Mouse (Mus musculus): ENCODE measurements at regions not wholly inside any gene's neighbourhood (a gene's known extent, or its start where the extent isn't known, plus 50 kb on each side); places are given as distances from the start of the nearest gene placed in this dataset.

DNA sequence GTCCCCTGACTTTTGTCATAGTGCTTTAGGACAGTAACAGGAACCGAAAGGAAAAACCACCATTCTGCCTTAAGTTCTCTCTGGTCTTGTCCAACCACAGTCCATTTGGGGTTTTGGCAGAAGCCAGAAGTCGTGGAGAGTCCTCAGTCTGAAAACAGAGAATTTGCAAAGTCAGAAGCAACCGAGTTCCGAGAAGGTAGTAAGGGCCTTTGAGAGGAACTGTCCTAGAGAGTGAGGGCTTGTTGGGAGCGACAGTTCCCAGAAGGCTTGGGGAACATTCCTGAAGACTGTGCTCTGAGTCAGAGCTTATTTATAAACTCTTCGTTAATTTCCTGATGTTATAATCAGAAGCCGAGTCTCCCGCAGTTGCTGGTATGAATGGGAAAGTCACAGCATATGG lies 298.3 kb upstream of the Tbc1d5 start:
- 68% methylated on average over 8 of the region's 8 CpGs for WGBS (ENCODE audit: insufficient replicate concordance)
- H3K4me1 ChIP-seq (replicated peaks) = no peaks in the 10 kb centered on the region
- no peak for ATAC-seq (ENCODE audit: insufficient read depth)
- H3K9ac ChIP-seq = no peak overlapping the region
- no peaks in the 10 kb centered on the region; the same call in 1 of the 2 replicates for H3K9me3 ChIP-seq (replicated peaks)
- H3K27ac ChIP-seq (replicated peaks) = no peak overlapping the region
- H3K4me2 ChIP-seq = no peak overlapping the region
- no peak overlapping the region for H3K4me3 ChIP-seq (replicated peaks)
- no peaks in the 10 kb centered on the region for H3K36me3 ChIP-seq (replicated peaks)
- no peaks in the 10 kb centered on the region for H3K27me3 ChIP-seq

DNA sequence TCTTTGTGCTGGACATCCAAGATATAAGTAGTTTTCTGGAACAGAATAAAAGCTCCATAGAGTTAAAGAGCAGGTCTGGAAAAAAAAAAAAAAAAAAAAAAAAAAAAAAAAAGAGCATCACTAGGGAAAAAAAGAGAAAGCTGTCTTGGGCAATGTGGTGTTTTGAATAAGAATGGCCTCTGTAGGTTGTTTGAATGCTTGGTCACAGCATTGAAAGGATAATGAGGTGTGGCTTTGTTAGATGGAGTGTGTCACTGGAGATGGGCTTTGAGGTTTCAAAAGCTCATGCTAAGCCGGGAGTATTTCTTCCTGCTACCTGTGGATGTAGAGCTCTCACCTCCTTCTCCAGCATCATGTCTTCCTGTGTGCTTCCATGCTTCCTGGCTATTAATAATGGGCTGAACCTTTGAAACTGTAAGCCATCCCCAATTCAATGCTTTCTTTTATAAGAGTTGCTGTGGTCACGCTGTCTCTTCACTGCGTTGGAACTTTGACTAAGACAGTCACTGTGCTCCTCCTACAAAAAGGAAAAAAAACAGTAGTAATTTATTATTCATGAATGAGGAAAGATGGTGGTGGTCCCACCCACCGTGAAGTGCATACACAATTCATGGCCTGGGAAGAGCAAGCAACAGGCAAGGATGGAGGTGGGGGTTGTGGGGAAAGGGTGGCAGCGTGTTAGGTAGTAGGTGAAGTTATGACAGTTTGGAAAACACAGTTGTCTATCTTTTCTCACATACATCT lies 283.2 kb upstream of the Tbc1d5 start:
- no peaks in the 10 kb centered on the region for H3K36me3 ChIP-seq (replicated peaks)
- H3K4me3 ChIP-seq (replicated peaks) = no peak overlapping the region
- no peaks in the 10 kb centered on the region for H3K9me3 ChIP-seq (replicated peaks)
- no peak overlapping the region for H3K9ac ChIP-seq
- H3K4me1 ChIP-seq (replicated peaks) = no peaks in the 10 kb centered on the region
- WGBS (ENCODE audit: insufficient replicate concordance) = 58% methylated on average over 5 of the region's 5 CpGs
- no peak overlapping the region for H3K27ac ChIP-seq (replicated peaks)
- no peaks in the 10 kb centered on the region for H3K27me3 ChIP-seq
- no peak overlapping the region for H3K4me2 ChIP-seq
- ATAC-seq (ENCODE audit: insufficient read depth) = no peak

DNA sequence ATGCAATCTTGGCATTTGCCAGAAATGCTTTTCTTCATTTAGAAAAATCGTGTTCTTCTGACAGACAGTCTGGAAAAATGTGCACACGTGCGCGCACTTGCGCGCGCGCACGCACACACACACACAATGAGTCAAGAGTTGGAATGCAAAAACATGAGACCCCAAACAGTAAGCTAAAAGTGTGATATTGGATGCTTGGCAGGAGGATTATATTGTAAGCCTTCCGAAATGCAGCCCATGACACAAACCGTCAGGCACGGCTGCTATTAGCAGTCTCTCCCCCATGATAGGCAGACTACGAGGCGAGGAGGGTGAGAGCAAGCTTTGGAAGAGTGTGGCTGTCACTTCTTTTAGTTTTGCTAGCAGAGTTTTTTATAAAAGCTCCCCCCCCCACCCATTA lies 282.1 kb upstream of the Tbc1d5 start:
- no peaks in the 10 kb centered on the region for H3K27me3 ChIP-seq
- ATAC-seq (ENCODE audit: insufficient read depth) = no peak
- WGBS (ENCODE audit: insufficient replicate concordance) = 75% methylated on average over 14 of the region's 14 CpGs
- H3K4me2 ChIP-seq = no peak overlapping the region
- no peak overlapping the region for H3K4me3 ChIP-seq (replicated peaks)
- no peak overlapping the region for H3K9ac ChIP-seq
- no peaks in the 10 kb centered on the region for H3K4me1 ChIP-seq (replicated peaks)
- no peaks in the 10 kb centered on the region for H3K36me3 ChIP-seq (replicated peaks)
- H3K27ac ChIP-seq (replicated peaks) = no peak overlapping the region
- no peaks in the 10 kb centered on the region for H3K9me3 ChIP-seq (replicated peaks)

DNA sequence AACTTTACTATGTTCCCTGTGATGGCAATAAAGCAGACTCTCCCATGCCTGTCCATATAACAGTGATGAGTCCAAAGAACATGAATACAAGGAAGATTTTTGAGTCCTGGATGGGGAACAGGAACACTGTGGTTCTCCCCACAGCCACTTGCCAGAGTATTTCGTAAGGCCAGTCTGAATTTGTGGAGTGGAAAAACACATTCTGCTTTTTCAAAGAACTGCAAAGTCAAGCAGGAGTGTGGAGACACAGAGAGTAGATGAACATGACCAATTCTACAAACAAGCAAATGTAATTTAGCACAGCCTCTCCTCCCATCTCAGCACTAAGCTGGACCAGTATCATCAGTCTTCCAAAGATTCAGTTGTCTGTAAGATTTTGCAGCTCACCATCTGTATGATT lies 280.0 kb upstream of the Tbc1d5 start:
- Histone ChIP-seq H3K9ac (no peak overlapping the region), H3K9me3 (replicated peaks) (no peaks in the 10 kb centered on the region), H3K4me2 (no peak overlapping the region), H3K27me3 (no peaks in the 10 kb centered on the region), H3K36me3 (replicated peaks) (no peaks in the 10 kb centered on the region), H3K4me1 (replicated peaks) (no peaks in the 10 kb centered on the region), H3K4me3 (replicated peaks) (no peak overlapping the region), H3K27ac (replicated peaks) (no peak overlapping the region)
- ATAC-seq (ENCODE audit: insufficient read depth) = no peak
- 63% methylated on average over 1 of the region's 1 CpGs for WGBS (ENCODE audit: insufficient replicate concordance)

DNA sequence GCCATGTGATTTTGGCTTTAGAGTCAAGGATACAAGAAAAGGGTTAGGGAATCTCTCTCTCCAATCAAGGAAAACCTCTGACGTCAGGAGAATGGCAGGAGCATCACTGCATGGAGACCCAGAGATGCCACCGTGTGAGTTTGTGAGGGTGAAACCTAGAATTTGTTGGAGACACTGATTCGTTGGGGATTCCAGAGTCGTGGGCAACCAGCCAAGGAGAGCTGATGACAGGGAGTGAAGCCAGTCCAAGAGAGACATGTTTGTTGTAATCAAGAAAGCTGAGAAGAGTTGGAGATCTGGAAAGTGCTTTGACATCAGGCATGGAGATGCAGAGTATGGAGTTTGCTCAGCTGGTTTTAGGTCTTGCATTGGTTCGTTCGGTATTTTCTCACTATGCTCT lies 236.6 kb upstream of the Tbc1d5 start:
- 71% methylated on average over 6 of the region's 6 CpGs for WGBS (ENCODE audit: insufficient replicate concordance)
- Histone ChIP-seq H3K36me3 (replicated peaks) (no peaks in the 10 kb centered on the region), H3K9me3 (replicated peaks) (no peaks in the 10 kb centered on the region), H3K4me2 (no peak overlapping the region), H3K27me3 (no peaks in the 10 kb centered on the region), H3K4me3 (replicated peaks) (no peak overlapping the region), H3K4me1 (replicated peaks) (no peaks in the 10 kb centered on the region), H3K9ac (no peak overlapping the region), H3K27ac (replicated peaks) (no peak overlapping the region)
- no peak for ATAC-seq (ENCODE audit: insufficient read depth)

DNA sequence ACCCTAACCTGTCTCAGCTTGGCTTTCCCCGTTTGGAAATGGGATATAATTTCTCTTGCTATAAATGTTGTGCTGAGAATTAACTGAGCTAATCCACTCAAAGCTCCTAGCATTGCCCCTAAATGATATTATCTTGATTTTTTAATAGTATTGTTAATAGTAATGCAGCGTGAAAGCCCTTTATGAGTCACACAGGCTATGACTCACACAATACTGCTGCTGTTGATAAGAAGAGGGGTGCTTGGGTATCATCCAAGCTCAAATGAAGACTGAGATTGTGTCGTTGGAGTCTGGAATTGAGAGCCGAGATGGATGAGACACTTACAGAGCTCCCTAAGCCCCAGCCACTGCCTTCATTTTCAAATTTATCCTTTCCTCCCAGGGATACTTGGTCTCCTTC lies 235.2 kb upstream of the Tbc1d5 start:
- H3K4me1 ChIP-seq (replicated peaks) = no peaks in the 10 kb centered on the region
- no peaks in the 10 kb centered on the region for H3K36me3 ChIP-seq (replicated peaks)
- H3K27me3 ChIP-seq = no peaks in the 10 kb centered on the region
- no peak overlapping the region for H3K4me3 ChIP-seq (replicated peaks)
- no peak overlapping the region for H3K9ac ChIP-seq
- H3K9me3 ChIP-seq (replicated peaks) = no peaks in the 10 kb centered on the region
- no peak for ATAC-seq (ENCODE audit: insufficient read depth)
- H3K4me2 ChIP-seq = no peak overlapping the region
- 56% methylated on average over 4 of the region's 4 CpGs for WGBS (ENCODE audit: insufficient replicate concordance)
- no peak overlapping the region for H3K27ac ChIP-seq (replicated peaks)

DNA sequence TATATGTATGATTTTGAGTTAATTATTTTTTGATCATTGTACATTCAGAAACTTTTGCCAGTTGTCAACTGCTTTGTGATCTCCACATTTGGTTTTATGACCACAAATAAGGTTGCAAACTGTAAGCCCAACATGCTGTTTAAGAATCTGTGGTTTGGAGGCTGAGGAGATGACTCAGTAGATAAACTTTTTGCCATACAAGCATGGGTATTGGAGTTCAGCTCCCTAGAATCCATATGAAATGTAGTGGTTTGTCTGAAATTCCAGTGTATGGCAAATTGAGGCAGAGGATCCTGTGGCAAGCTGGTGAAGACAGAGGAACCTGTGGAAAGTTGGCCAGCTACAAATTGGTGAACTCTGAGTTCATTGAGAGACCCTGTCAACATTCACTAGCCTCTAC lies 234.6 kb upstream of the Tbc1d5 start:
- H3K27me3 ChIP-seq = no peaks in the 10 kb centered on the region
- H3K9ac ChIP-seq = no peak overlapping the region
- H3K36me3 ChIP-seq (replicated peaks) = no peaks in the 10 kb centered on the region
- no peak overlapping the region for H3K27ac ChIP-seq (replicated peaks)
- no peak overlapping the region for H3K4me2 ChIP-seq
- no peaks in the 10 kb centered on the region for H3K9me3 ChIP-seq (replicated peaks)
- H3K4me3 ChIP-seq (replicated peaks) = no peak overlapping the region
- no peaks in the 10 kb centered on the region for H3K4me1 ChIP-seq (replicated peaks)
- ATAC-seq (ENCODE audit: insufficient read depth) = no peak

DNA sequence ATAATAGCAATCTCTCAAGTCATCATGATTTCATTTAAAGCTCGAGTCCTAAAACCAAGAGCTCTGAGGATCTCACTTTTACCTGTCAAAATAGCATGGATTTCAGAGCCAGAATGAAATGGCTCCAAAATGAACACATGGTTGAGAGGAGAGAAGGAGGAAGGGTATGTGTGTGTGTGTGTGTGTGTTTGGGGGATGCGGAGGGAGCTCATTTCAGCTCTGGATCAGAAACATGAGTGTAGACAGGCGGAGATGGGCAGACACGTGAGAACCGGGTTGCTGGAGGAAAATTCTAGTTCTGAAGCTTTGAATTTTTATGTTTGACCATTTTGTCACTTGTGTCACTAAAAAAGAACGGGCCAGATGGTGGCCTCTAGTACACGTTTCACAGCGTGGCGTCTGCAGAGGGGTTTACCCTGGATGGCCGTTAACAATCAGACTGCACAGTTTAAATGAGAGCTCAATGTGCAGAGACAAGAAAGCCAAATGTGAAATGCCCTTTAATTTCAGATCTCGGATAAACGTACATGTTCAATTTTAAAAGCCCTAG lies 232.5 kb upstream of the Tbc1d5 start:
- H3K4me1 ChIP-seq (replicated peaks) = peaks cover 3% of the 10 kb centered on the region; the same call in 1 of the 2 replicates
- WGBS (ENCODE audit: insufficient replicate concordance) = 78% methylated on average over 12 of the region's 12 CpGs
- no peak overlapping the region for H3K9ac ChIP-seq
- no peak overlapping the region for H3K4me2 ChIP-seq
- no peaks in the 10 kb centered on the region for H3K36me3 ChIP-seq (replicated peaks)
- no peaks in the 10 kb centered on the region for H3K9me3 ChIP-seq (replicated peaks)
- no peak overlapping the region for H3K4me3 ChIP-seq (replicated peaks)
- H3K27me3 ChIP-seq = no peaks in the 10 kb centered on the region
- no peak overlapping the region for H3K27ac ChIP-seq (replicated peaks)
- ATAC-seq (ENCODE audit: insufficient read depth) = no peak

DNA sequence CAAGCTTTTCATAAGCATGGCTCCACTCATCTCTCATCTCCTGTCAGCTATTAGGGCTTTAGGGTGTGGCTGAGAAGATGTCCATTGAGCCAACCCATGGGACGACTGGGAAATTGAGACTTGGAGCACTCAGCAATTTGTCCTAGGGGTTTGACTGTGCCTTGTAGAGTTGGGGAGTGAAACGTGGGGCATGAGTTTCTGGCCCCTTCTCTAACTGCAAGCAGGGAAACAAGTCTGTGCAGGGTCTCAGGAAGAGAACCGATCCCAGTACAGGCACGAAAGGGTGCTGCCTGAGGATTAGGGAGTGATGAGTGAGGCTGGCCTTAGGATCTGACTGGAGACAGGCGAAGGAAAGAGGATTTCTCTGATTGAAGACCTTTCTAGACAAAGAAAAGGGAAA lies 229.7 kb upstream of the Tbc1d5 start:
- no peak overlapping the region for H3K27ac ChIP-seq (replicated peaks)
- 26% methylated on average over 5 of the region's 5 CpGs for WGBS (ENCODE audit: insufficient replicate concordance)

DNA sequence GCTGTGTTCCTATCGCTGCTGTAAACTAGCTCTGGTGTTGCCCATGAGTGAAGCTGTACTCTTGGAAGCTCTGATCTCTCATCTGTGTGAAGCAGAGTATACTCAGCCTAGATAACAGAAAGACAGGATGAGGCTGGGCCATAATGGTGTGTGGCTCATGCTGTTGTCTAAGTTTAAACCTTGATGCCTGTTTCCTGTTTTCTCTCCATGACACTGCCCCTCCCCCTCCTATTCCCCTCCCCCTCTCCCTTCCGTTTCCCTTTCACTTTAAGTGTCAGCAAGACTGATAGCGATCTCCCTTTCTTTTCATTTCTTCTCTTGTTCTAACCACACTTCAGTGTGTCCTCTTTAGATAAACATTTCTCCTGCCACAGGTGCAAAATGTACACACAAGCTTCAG lies 229.2 kb upstream of the Tbc1d5 start:
- Histone ChIP-seq H3K4me3 (replicated peaks) (0 out of 2 replicates have a peak overlapping the region, but pooled peaks have one; percentile 10), H3K9me3 (replicated peaks) (no peaks in the 10 kb centered on the region)
- WGBS (ENCODE audit: insufficient replicate concordance) = 8% methylated on average over 3 of the region's 3 CpGs

More for the DNA sequence above, 229.7 kb upstream of the Tbc1d5 start:
- H3K27me3 ChIP-seq = no peaks in the 10 kb centered on the region
- H3K36me3 ChIP-seq (replicated peaks) = no peaks in the 10 kb centered on the region
- H3K4me3 ChIP-seq (replicated peaks) = no peak overlapping the region
- ATAC-seq (ENCODE audit: insufficient read depth) = no peak
- H3K9ac ChIP-seq = no peak overlapping the region
- H3K9me3 ChIP-seq (replicated peaks) = no peaks in the 10 kb centered on the region
- peaks cover 3% of the 10 kb centered on the region; the same call in 1 of the 2 replicates for H3K4me1 ChIP-seq (replicated peaks)
- H3K4me2 ChIP-seq = peak overlapping the region; percentile 1; the same call in 1 of the 2 replicates

DNA sequence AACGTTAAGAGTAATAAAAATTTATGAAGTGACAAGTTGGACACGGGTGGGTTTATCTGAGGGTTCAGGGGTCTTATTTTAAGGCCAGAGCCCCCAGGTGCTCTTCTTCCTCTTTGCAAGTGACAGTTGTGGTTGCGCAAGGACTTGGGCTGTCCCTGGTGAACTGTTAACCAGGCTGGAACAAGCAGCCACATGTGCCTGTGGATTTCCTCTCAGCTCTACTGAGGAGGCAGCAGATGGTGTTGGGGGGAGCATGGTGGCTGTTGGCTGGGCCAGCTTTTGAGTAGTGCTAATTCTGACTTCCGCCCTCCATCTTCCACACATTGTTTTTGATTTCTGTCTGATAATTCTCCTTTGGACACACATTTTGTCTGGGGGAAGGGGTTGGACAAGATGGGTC lies 227.9 kb upstream of the Tbc1d5 start:
- Histone ChIP-seq H3K9ac (no peak overlapping the region), H3K4me2 (no peak overlapping the region), H3K9me3 (replicated peaks) (no peaks in the 10 kb centered on the region), H3K27ac (replicated peaks) (no peak overlapping the region), H3K4me3 (replicated peaks) (no peak overlapping the region), H3K36me3 (replicated peaks) (no peaks in the 10 kb centered on the region), H3K4me1 (replicated peaks) (peaks cover 3% of the 10 kb centered on the region; the same call in 1 of the 2 replicates), H3K27me3 (no peaks in the 10 kb centered on the region)
- no peak for ATAC-seq (ENCODE audit: insufficient read depth)
- WGBS (ENCODE audit: insufficient replicate concordance) = 28% methylated on average over 4 of the region's 4 CpGs

More for the DNA sequence above, 229.2 kb upstream of the Tbc1d5 start:
- Histone ChIP-seq H3K27ac (replicated peaks) (no peak overlapping the region), H3K36me3 (replicated peaks) (no peaks in the 10 kb centered on the region), H3K4me1 (replicated peaks) (peaks cover 3% of the 10 kb centered on the region; the same call in 1 of the 2 replicates), H3K9ac (no peak overlapping the region), H3K27me3 (no peaks in the 10 kb centered on the region), H3K4me2 (peak overlapping the region; percentile 1; the same call in 1 of the 2 replicates)
- ATAC-seq (ENCODE audit: insufficient read depth) = no peak

DNA sequence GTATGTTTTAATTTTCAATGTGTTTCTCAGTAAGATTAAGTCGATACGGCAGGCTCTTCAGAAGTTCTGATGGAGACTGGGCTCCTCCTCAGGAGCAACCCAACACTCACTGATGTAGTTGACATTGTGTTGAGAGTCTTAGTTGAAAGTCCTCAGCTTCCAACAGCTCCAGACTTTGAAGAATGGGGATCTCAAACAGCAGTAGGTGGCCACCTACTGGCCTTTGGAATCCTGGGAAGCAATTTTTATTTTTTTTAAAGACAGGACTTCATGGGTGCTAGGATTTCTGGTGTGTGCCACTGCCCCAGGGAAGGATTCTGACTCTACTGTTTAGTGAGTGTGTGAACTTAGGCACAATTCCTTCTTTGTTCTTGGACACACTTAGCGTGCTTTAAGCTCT lies 225.9 kb upstream of the Tbc1d5 start:
- H3K9me3 ChIP-seq (replicated peaks) = no peaks in the 10 kb centered on the region
- no peaks in the 10 kb centered on the region for H3K36me3 ChIP-seq (replicated peaks)
- 65% methylated on average over 3 of the region's 3 CpGs for WGBS (ENCODE audit: insufficient replicate concordance)
- no peak overlapping the region for H3K4me2 ChIP-seq
- H3K27ac ChIP-seq (replicated peaks) = no peak overlapping the region
- no peaks in the 10 kb centered on the region for H3K27me3 ChIP-seq
- H3K4me3 ChIP-seq (replicated peaks) = no peak overlapping the region
- no peak for ATAC-seq (ENCODE audit: insufficient read depth)
- peaks cover 3% of the 10 kb centered on the region; the same call in 1 of the 2 replicates for H3K4me1 ChIP-seq (replicated peaks)
- H3K9ac ChIP-seq = no peak overlapping the region

Measured in liver, embryonic 15.5 days (tissue).